Mouse (Mus musculus): ENCODE data around the gene Lipf.

The Lipf gene

DNA sequence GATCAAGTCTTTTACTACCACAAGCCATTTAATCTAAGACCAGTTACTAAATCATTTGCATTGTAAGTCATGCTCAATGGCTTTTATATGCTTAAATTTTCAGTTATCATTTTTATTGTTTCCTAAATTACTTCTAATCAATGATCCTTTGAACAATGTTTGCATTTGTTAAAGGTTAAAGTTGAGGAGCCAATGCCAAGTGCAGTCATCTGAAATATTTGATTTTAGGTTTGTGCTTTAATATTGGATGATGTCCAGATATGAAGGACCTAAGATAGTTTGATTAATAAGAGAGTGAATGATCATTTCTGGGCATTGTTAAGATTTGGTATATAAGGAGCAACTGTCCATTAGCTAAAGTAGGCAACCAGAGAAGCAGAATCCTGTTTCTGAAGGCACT is at the start of gene Lipf:
Gene Lipf (plus strand): TSS at position 301 of the 400 bp plus-strand sequence.
- ChIA-PET CTCF (no interaction called here), POLR2A (no interaction called here)

DNA sequence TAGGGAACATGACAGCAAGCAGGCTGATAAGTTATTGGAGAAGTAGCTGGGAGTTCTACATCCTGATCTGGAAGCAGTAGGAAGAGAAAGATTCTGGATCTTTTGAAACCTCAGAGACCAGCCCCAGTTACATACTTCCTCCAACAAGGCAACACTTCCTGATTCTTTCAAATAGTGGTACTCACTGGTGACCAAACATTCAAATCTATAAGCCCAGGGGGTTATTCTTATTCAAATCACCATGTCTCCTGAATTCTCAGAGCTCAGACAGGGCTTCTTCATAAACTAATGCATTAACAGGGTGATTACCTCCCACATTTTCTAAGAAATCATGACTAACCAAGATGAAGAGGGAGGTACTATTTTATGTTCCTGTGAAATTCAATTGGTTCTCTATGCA is 36.9 kb upstream of the Lipf start:
- CTCF ChIA-PET = interaction anchor here in 1 of 4 experiments (0.6 kb wide), 1 partner anchor 63 kb away, joined by 3 read pairs; no protein-coding TSS in a partner anchor
- POLR2A ChIA-PET = no interaction called here

DNA sequence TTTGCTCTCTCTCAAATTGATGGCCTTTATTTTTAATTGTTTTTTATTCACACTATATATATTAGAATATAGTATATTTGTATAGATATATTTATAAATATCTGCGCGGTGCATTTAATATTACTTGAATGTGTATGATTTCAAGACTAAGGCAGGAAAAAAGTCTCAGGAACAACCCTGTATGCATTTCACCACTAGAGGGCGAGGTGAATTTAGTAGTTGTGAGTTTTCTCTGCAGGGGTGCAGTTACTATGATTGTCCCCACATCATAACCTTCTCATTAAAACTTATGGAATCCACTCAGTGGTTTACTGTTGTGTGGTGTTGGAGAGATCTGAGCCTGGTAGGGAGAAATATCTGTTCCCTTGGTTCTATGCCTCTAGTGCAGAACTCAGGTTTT is 18.0 kb downstream of the Lipf start:
- ChIA-PET POLR2A (interaction anchor here in 1 of 4 experiments (0.6 kb wide), 1 partner anchor 35 kb away, joined by 6 read pairs; no protein-coding TSS in a partner anchor), CTCF (interaction anchor here in 2 of 4 experiments (0.6 kb wide), 2 partner anchors 192 to 600 kb away, joined by 3 to 14 read pairs; no protein-coding TSS in a partner anchor)

DNA sequence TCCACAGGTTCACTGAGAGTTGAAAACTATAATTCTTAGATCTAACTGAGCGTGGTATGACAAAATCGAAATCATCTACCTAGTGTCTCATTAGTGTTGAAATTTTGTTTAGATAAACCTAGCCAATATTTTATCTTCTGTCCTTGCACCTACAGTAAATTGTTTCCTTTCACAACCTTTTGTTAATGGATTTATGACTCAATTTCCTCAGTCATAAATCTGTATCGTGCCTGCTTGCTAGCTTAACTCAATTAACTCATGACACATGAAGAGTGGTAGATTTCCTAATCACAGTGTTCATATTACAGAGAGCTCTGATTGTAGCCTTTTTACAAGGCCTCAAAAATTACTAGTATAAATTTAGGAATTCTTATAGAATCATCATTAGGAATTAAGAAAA is 22.1 kb downstream of the Lipf start:
- POLR2A ChIA-PET = no interaction called here
- CTCF ChIA-PET = no interaction called here

DNA sequence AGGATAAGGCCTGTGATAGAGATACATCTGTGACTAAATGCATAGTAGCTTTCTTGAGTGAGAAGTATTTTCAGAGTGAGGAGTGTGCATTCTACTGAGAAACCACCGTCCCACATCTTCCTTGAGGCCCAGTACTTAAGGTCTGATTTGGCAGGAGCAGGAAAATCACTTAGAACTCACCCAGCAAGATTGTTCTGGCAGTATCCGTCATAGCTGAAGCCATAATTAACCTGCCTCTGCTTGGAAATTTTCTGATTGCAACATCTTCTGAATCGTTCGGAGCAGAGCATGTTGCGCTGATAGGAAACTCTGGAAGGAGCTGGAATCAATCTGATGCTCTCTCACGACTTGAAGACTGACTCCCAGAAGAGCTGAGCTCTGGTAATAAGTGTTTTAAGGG is 47.0 kb downstream of the Lipf start, which contains the start of gene Lipk:
Gene Lipk (plus strand): TSS at position 289 of the 400 bp plus-strand sequence.
- ChIA-PET POLR2A (no interaction called here), CTCF (no interaction called here)

DNA sequence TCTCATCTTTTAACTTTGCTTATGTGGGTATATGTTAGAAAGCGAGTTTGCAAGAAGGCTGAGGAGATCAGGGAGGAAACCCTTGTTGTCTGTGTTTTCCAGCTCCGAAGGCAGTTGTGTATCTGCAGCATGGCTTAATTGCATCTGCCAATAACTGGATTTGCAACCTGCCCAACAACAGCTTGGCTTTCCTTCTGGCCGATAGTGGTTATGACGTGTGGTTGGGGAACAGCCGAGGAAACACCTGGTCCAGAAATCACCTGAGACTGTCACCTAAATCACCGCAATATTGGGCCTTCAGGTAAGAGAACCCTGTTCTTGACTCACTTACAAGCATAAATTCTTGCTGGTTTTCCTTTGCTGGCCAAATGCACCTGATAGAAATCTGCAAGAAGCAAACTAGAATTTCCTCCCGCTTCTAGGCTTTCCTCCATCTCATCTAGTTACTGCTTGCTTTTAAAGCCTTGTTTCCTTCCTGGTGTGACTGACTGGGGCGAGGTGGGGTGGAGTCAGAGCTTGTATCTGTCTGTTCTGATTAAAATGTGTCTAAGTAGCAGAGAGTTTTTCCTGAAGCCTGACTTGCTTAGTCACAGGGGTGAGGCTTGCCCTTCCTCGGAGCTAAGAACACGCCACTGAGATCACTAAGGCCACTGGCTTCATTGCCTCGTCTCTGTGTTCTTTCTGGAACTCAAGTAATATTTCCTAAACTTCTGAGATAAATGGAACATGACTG is 60.6 kb downstream of the Lipf start:
- POLR2A ChIA-PET = no interaction called here
- CTCF ChIA-PET = interaction anchor here in 1 of 4 experiments (0.6 kb wide), 1 partner anchor 11 kb away, joined by 4 read pairs; no protein-coding TSS in a partner anchor

DNA sequence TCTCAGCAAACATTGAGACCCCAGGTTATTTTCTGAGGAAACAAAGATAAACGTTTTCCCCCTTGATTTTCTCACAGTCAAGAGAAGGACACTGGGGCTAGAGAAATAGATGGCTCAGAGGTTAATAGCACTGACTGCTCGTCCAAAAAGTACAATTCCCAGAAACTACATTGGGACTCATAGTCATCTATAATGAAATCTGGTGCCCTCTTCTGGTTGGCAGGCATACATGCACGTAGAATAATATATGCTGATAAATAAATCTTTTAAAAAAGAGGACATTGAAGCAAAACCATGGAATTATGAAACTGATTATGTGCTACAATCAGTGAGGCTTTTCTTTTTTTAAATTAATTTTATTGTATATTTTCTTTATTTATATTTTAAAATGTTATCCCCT is 61.8 kb downstream of the Lipf start:
- ChIA-PET CTCF (no interaction called here), POLR2A (no interaction called here)
